Mouse (Mus musculus) MEL (cell line): ENCODE results near the gene Gpsm3. TPM values are rescaled to one million over a fixed set of nuclear protein-coding genes. Genes with fewer than 3 reads are reported as not detected.

Experiments
- DNase-seq: peaks from one replicate; pipeline ENCODE4 v3.0.0; 2011; ENCODE audit warnings: low read depth, low spot score
- H3K27ac ChIP-seq: 2 replicates; pipeline ENCODE4 v1.5.1; 2012; ENCODE audit warnings: low read depth, mild to moderate bottlenecking, control low read depth, low read length, moderate library complexity; ENCODE audit not compliant: control insufficient read depth
- H3K27me3 ChIP-seq, 2 experiments: fragments of 150-350 bp in 1 of 2; sonication (generic) in 1 of 2; 2 replicates each; pipeline ENCODE4 v1.6.1; 2012; ENCODE audit warnings: low read length in 2 of 2, mild to moderate bottlenecking in 2 of 2, improper control_type of control experiment in 1 of 2, moderate library complexity in 1 of 2; ENCODE audit not compliant: insufficient read depth in 2 of 2, control insufficient read depth in 1 of 2
- H3K36me3 ChIP-seq, 2 experiments: 2 replicates each; pipeline ENCODE4 v1.6.1; 2012 to 2014; ENCODE audit warnings: low read length in 2 of 2, improper control_type of control experiment in 1 of 2, inconsistent platforms in 1 of 2, mild to moderate bottlenecking in 1 of 2; ENCODE audit not compliant: insufficient read depth in 2 of 2, control insufficient read depth in 1 of 2
- H3K4me1 ChIP-seq, 2 experiments: fragments of 150-350 bp in 1 of 2; sonication (generic) in 1 of 2; 2 replicates each; pipeline ENCODE4 v1.6.1; 2012; ENCODE audit warnings: low read length in 2 of 2, improper control_type of control experiment in 1 of 2, mild to moderate bottlenecking in 1 of 2; ENCODE audit not compliant: insufficient read depth in 2 of 2, control insufficient read depth in 1 of 2
- H3K4me3 ChIP-seq, 2 experiments: fragments of 150-350 bp in 1 of 2; sonication (generic) in 1 of 2; 2 replicates each; pipeline ENCODE4 v1.5.1; 2012; ENCODE audit warnings: low read depth in 2 of 2, low read length in 2 of 2, mild to moderate bottlenecking in 2 of 2, moderate library complexity in 2 of 2, control low read depth in 1 of 2, improper control_type of control experiment in 1 of 2; ENCODE audit not compliant: control insufficient read depth in 1 of 2, insufficient read depth in 1 of 2
- H3K79me2 ChIP-seq: 2 replicates; pipeline ENCODE4 v1.6.1; 2012; ENCODE audit warnings: mild to moderate bottlenecking, low read length, moderate library complexity; ENCODE audit not compliant: control insufficient read depth, poor library complexity, insufficient read depth
- H3K9ac ChIP-seq: 2 replicates; pipeline ENCODE4 v1.6.1; 2012; ENCODE audit warnings: low read depth, mild to moderate bottlenecking, control low read depth, low read length, moderate library complexity; ENCODE audit not compliant: control insufficient read depth, poor library complexity, severe bottlenecking
- H3K9me3 ChIP-seq: fragments of 150-350 bp; sonication (generic); replicated peaks from 2 replicates; pipeline ENCODE4 v1.6.1; 2012; ENCODE audit warnings: mild to moderate bottlenecking, low read length, improper control_type of control experiment, moderate library complexity; ENCODE audit not compliant: insufficient read depth
- BHLHE40 ChIP-seq: IDR thresholded peaks from 2 replicates; pipeline ENCODE4 v1.6.1; 2012; ENCODE audit warnings: low read depth, mild to moderate bottlenecking, inconsistent platforms, low read length, improper control_type of control experiment, borderline replicate concordance
- CHD1 ChIP-seq: IDR thresholded peaks from 2 replicates; pipeline ENCODE4 v1.6.1; 2012; ENCODE audit warnings: low read depth, mild to moderate bottlenecking, inconsistent platforms, low read length, improper control_type of control experiment
- CHD2 ChIP-seq: IDR thresholded peaks from 2 replicates; pipeline ENCODE4 v1.6.1; 2011; ENCODE audit warnings: low read length, improper control_type of control experiment
- CTCF ChIP-seq, 3 experiments: IDR thresholded peaks in 2 of 3; conservative IDR thresholded peaks in 1 of 3; 2 replicates each; pipeline ENCODE4 v1.5.1; 2011 to 2012; ENCODE audit warnings: low read length in 3 of 3, low read depth in 2 of 3, mild to moderate bottlenecking in 2 of 3, improper control_type of control experiment in 1 of 3, inconsistent platforms in 1 of 3, mixed read lengths in 1 of 3, moderate library complexity in 1 of 3; ENCODE audit not compliant: control insufficient read depth in 1 of 3, insufficient read depth in 1 of 3, poor library complexity in 1 of 3, severe bottlenecking in 1 of 3
- ELF1 ChIP-seq: IDR thresholded peaks from 2 replicates; pipeline ENCODE4 v1.6.1; 2014; ENCODE audit warnings: low read depth, mild to moderate bottlenecking, inconsistent platforms, low read length, improper control_type of control experiment, moderate library complexity
- ETS1 ChIP-seq: IDR thresholded peaks from 2 replicates; pipeline ENCODE4 v1.6.1; 2012; ENCODE audit warnings: low read depth, mild to moderate bottlenecking, inconsistent platforms, low read length, improper control_type of control experiment, moderate library complexity
- GATA1 ChIP-seq: IDR thresholded peaks from 2 replicates; pipeline ENCODE4 v1.6.1; 2011; ENCODE audit warnings: low read depth, low read length, improper control_type of control experiment
- HCFC1 ChIP-seq: IDR thresholded peaks from 2 replicates; pipeline ENCODE4 v1.6.1; 2012; ENCODE audit warnings: low read depth, mild to moderate bottlenecking, inconsistent platforms, low read length, improper control_type of control experiment, moderate library complexity
- JUND ChIP-seq: IDR thresholded peaks from 2 replicates; pipeline ENCODE4 v1.6.1; 2011; ENCODE audit warnings: low read depth, mild to moderate bottlenecking, improper control_type of control experiment, low read length
- MAFK ChIP-seq: IDR thresholded peaks from 2 replicates; pipeline ENCODE4 v1.6.1; 2011; ENCODE audit warnings: low read depth, mild to moderate bottlenecking, low read length, improper control_type of control experiment, borderline replicate concordance
- MAX ChIP-seq: IDR thresholded peaks from 2 replicates; pipeline ENCODE4 v1.6.1; 2011; ENCODE audit warnings: low read length, improper control_type of control experiment
- MAZ ChIP-seq: IDR thresholded peaks from 2 replicates; pipeline ENCODE4 v1.6.1; 2012; ENCODE audit warnings: low read depth, mild to moderate bottlenecking, inconsistent platforms, low read length, improper control_type of control experiment
- MXI1 ChIP-seq: IDR thresholded peaks from 2 replicates; pipeline ENCODE4 v1.6.1; 2011; ENCODE audit warnings: mild to moderate bottlenecking, low read depth, low read length, improper control_type of control experiment
- MYC ChIP-seq: IDR thresholded peaks from 2 replicates; pipeline ENCODE4 v1.6.1; 2011; ENCODE audit warnings: low read depth, mild to moderate bottlenecking, low read length, improper control_type of control experiment, moderate library complexity
- NELFE ChIP-seq: IDR thresholded peaks from 2 replicates; pipeline ENCODE4 v1.6.1; 2011; ENCODE audit warnings: low read depth, low read length, improper control_type of control experiment
- POLR2A ChIP-seq, 2 experiments: IDR thresholded peaks; 2 replicates each; pipeline ENCODE4 v1.6.1; 2011 to 2012; ENCODE audit warnings: low read length in 2 of 2, mild to moderate bottlenecking in 2 of 2, control low read depth in 1 of 2, improper control_type of control experiment in 1 of 2, low read depth in 1 of 2, moderate library complexity in 1 of 2; ENCODE audit not compliant: control insufficient read depth in 1 of 2, insufficient read depth in 1 of 2, poor library complexity in 1 of 2
- POLR2AphosphoS2 ChIP-seq: IDR thresholded peaks from 2 replicates; pipeline ENCODE4 v1.6.1; 2011; ENCODE audit warnings: low read length, improper control_type of control experiment
- POLR2AphosphoS5 ChIP-seq: IDR thresholded peaks from 2 replicates; pipeline ENCODE4 v1.6.1; 2012; ENCODE audit warnings: low read depth, borderline replicate concordance, mild to moderate bottlenecking, inconsistent platforms, low read length, moderate library complexity, mixed read lengths
- RCOR1 ChIP-seq: IDR thresholded peaks from 2 replicates; pipeline ENCODE4 v1.6.1; 2012; ENCODE audit warnings: low read depth, mild to moderate bottlenecking, inconsistent platforms, low read length, improper control_type of control experiment
- TBP ChIP-seq: IDR thresholded peaks from 2 replicates; pipeline ENCODE4 v1.8.0; 2011; ENCODE audit warnings: low read depth, low read length, improper control_type of control experiment
- TCF12 ChIP-seq: IDR thresholded peaks from 2 replicates; pipeline ENCODE4 v1.6.1; 2014; ENCODE audit warnings: low read depth, mild to moderate bottlenecking, inconsistent platforms, low read length, improper control_type of control experiment, moderate library complexity
- USF1 ChIP-seq: IDR thresholded peaks from 2 replicates; pipeline ENCODE4 v1.6.1; 2014; ENCODE audit warnings: low read depth, mild to moderate bottlenecking, inconsistent platforms, low read length, improper control_type of control experiment, moderate library complexity
- USF2 ChIP-seq, 2 experiments: IDR thresholded peaks; 2 replicates each; pipeline ENCODE4 v1.6.1; 2011 to 2012; ENCODE audit warnings: improper control_type of control experiment in 2 of 2, low read length in 2 of 2, borderline replicate concordance in 1 of 2, inconsistent platforms in 1 of 2, low read depth in 1 of 2, mild to moderate bottlenecking in 1 of 2; ENCODE audit not compliant: insufficient read depth in 1 of 2
- ZKSCAN1 ChIP-seq: IDR thresholded peaks from 2 replicates; pipeline ENCODE4 v1.6.1; 2012; ENCODE audit warnings: low read depth, mild to moderate bottlenecking, inconsistent platforms, low read length, improper control_type of control experiment, moderate library complexity
- ZMIZ1 ChIP-seq: IDR thresholded peaks from 2 replicates; pipeline ENCODE4 v1.6.1; 2012; ENCODE audit warnings: low read depth, mild to moderate bottlenecking, inconsistent platforms, low read length, improper control_type of control experiment, moderate library complexity
- polyA plus RNA-seq, 2 experiments: library from polyadenylated mRNA; stranded (reverse) in 1 of 2; unstranded in 1 of 2; fragments of >175 nt in 1 of 2; fragments of >200 nt in 1 of 2; gene quantifications; 2 replicates each; pipeline versions ENCODE4 v1.2.1 to v1.2.4; 2012; ENCODE audit warnings: low replicate concordance in 2 of 2, low read depth in 1 of 2; ENCODE audit not compliant: insufficient read length in 2 of 2, insufficient read depth in 1 of 2, missing spikeins in 1 of 2
- total RNA-seq: library from RNA; depleted of rRNA; stranded (reverse); fragments of 300-350 nt; gene quantifications from 2 replicates; pipeline ENCODE4 v1.2.3, GENCODE M21; 2012

Gene Gpsm3
- total and polyA plus RNA-seq, 3 experiments: 10.6 to 37.8 TPM; not detected in 1

DNA sequence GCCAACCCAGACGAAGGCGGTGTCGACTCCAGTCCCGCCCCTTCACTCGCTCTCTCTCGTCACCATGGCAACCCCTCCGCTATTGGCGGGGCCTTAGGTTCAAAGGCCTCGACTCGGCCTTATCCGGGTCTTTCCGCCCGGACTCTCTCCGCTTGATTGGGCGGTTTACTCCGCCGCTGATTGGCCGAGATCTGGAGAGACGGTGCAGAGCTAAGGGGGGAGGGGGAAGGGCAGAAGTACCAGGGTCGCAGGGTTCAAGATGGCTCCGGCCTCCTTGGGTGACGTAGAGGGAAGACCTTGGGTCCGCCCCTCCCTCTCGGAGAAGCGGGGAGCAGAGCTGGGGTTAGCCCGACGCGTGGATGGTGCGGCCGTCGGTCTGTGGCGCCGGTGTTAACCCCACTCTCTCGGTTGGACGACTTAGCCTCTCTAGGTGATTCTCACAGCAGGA, 14.5 kb downstream of the Gpsm3 start, which contains the start of gene Agpat1:
Gene Agpat1 (plus strand): TSS at position 202 of the 448 bp plus-strand sequence.
- TF ChIP-seq TBP (peak; percentile 68), GATA1 (no peak), HCFC1 (peak; percentile 72), USF2 (IDR thresholded peaks at IDR 0.05; ENCODE audit: borderline replicate concordance in 1 of 2, insufficient read depth in 1 of 2, low read depth in 1 of 2, low read length in 2 of 2) (no peak), POLR2AphosphoS2 (peak; percentile 85; the same call in 1 of the 2 replicates), BHLHE40 (no peak), TCF12 (peak; percentile 75), POLR2AphosphoS5 (0 out of 2 replicates have a peak, but pooled peaks have one; percentile 10), ETS1 (peak; percentile 36; the same call in 1 of the 2 replicates), CTCF (IDR thresholded peaks at IDR 0.05 in 2 of 3, conservative IDR thresholded peaks at IDR 0.05 in 1 of 3; ENCODE audit: control insufficient read depth in 1 of 3, insufficient read depth in 1 of 3, low read depth in 2 of 3, low read length in 3 of 3, poor library complexity in 1 of 3, severe bottlenecking in 1 of 3) (no peak), ELF1 (peak; percentile 21; the same call in 1 of the 2 replicates), MXI1 (no peak), POLR2A (IDR thresholded peaks at IDR 0.05; ENCODE audit: control insufficient read depth in 1 of 2, insufficient read depth in 1 of 2, low read depth in 1 of 2, low read length in 2 of 2, poor library complexity in 1 of 2) (peak; percentile 91 to 92), CHD2 (no peak), NELFE (peak; percentile 95), MAZ (peak; percentile 56; the same call in 1 of the 2 replicates), ZMIZ1 (peak; percentile 83)
- peak; percentile 99 for DNase-seq
- peak within 1 kb of the TSS; percentile 98 for H3K9ac ChIP-seq
- H3K9me3 ChIP-seq: no peaks in the 10 kb centered on the region
- peak within 1 kb of the TSS; percentile 87 for H3K27ac ChIP-seq
- peaks cover 0 to 10% of the 10 kb centered on the region in 2 experiments; a peak in 2 of 4 replicates for H3K36me3 ChIP-seq
- peaks cover 51% of the 10 kb centered on the region for H3K79me2 ChIP-seq
- H3K4me1 ChIP-seq: peaks cover 6 to 26% of the 10 kb centered on the region in 2 experiments; a peak in 3 of 4 replicates
- H3K4me3 ChIP-seq: peak within 1 kb of the TSS; percentile 95 to 99
- no peaks in the 10 kb centered on the region for H3K27me3 ChIP-seq

DNA sequence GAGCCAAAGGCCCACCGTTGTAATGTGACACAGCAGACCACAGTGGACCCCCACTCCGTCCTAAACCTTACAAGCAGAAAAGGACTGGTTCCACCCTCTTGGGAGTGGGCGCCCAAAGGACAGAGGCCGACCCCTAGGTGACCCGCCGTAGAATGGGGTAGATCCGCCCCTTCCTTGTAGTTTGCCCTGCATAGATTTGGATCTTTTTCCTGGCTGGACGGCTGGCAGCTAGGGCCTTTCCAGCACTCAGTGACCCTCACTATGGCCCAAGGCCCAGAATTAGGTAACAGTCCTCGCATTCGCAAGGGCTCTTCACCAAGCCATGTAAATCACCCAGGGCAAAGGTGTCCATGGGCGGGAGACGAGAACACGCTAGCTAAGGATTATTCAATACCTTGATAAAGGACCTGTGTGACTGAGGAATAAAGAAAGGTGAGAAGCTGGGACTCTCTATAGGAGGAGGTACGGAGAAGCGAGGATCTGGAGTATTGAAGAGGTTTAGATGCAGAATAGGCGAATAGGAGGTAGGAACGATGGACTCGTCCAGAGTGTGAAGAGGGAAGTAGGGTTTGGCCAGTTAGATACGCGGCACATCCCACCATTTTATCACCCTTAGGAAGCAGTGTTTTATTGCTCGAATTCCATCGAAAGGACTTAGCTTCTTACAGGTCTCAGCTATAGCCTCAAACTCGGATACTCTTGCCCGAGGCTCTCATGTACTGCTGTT, 15.1 kb downstream of the Gpsm3 start:
- peaks cover 6 to 26% of the 10 kb centered on the region in 2 experiments; a peak in 3 of 4 replicates for H3K4me1 ChIP-seq
- peak overlapping the region; percentile 95 to 99 for H3K4me3 ChIP-seq
- TF ChIP-seq RCOR1 (0 out of 2 replicates have a peak, but pooled peaks have one; percentile 13), BHLHE40 (no peak), MAX (peak; percentile 36; the same call in 1 of the 2 replicates), ETS1 (0 out of 2 replicates have a peak, but pooled peaks have one; percentile 2), POLR2AphosphoS5 (0 out of 2 replicates have a peak, but pooled peaks have one; percentile 7), POLR2AphosphoS2 (0 out of 2 replicates have a peak, but pooled peaks have one; percentile 19), CTCF (IDR thresholded peaks at IDR 0.05 in 2 of 3, conservative IDR thresholded peaks at IDR 0.05 in 1 of 3; ENCODE audit: control insufficient read depth in 1 of 3, insufficient read depth in 1 of 3, low read depth in 2 of 3, low read length in 3 of 3, poor library complexity in 1 of 3, severe bottlenecking in 1 of 3) (no peak), CHD2 (no peak), MYC (no peak), TBP (0 out of 2 replicates have a peak, but pooled peaks have one; percentile 52), USF1 (0 out of 2 replicates have a peak, but pooled peaks have one; percentile 5), MXI1 (no peak; the same call in 1 of the 2 replicates), MAFK (no peak), CHD1 (peak; percentile 75; the same call in 1 of the 2 replicates), GATA1 (peak; percentile 23; the same call in 1 of the 2 replicates), MAZ (peak; percentile 13; the same call in 1 of the 2 replicates), ZKSCAN1 (no peak), JUND (no peak)
- peaks cover 0 to 10% of the 10 kb centered on the region in 2 experiments; a peak in 2 of 4 replicates for H3K36me3 ChIP-seq
- H3K9ac ChIP-seq: peak overlapping the region; percentile 98
- no peaks in the 10 kb centered on the region for H3K27me3 ChIP-seq
- peak overlapping the region; percentile 87 for H3K27ac ChIP-seq
- no peaks in the 10 kb centered on the region for H3K9me3 ChIP-seq
- H3K79me2 ChIP-seq: peaks cover 53% of the 10 kb centered on the region
- peak; percentile 78 for DNase-seq
